Mouse (Mus musculus): ENCODE data around the gene Gm49425. TPM values are rescaled to one million over a fixed set of nuclear protein-coding genes. Genes with fewer than 3 reads are reported as not detected.

The Gm49425 gene
- total and polyA plus RNA-seq, 2 experiments from 2014 or later: not detected

GRCm38 (mm10) chr15:101485911-101486635, 31.0 kb downstream of the Gm49425 start:
- TF ChIP-seq CTCF (IDR thresholded peaks at IDR 0.05; ENCODE audit: low read depth) (no peak), EP300 (IDR thresholded peaks at IDR 0.05; ENCODE audit: low read depth) (no peak)
- H3K4me2 ChIP-seq (ENCODE audit: low read depth, low read length): no peak overlapping the region
- no peaks in the 10 kb centered on the region for H3K36me3 ChIP-seq (replicated peaks; ENCODE audit: control insufficient read depth, insufficient read depth, low read length)
- no peak for DNase-seq (ENCODE audit: low spot score)
- ATAC-seq (ENCODE audit: insufficient read depth, low read depth): no peak
- WGBS: 76% methylated on average over 11 of the region's 11 CpGs
- H3K9ac ChIP-seq (replicated peaks; ENCODE audit: low read depth, low read length): no peak overlapping the region
- no peaks in the 10 kb centered on the region for H3K4me1 ChIP-seq (ENCODE audit: control insufficient read depth, insufficient read depth)
- H3K27me3 ChIP-seq (ENCODE audit: control insufficient read depth, insufficient read depth, low read length): no peaks in the 10 kb centered on the region
- no peak overlapping the region for H3K27ac ChIP-seq (ENCODE audit: low read depth)
- H3K9me3 ChIP-seq (replicated peaks; ENCODE audit: control insufficient read depth, low read length): no peaks in the 10 kb centered on the region
- H3K4me3 ChIP-seq (ENCODE audit: low read depth, low read length): no peak overlapping the region

- Histone ChIP-seq H3K4me2 (ENCODE audit: low read depth, low read length) (no peak overlapping the region), H3K9me3 (replicated peaks; ENCODE audit: control insufficient read depth, low read length) (no peaks in the 10 kb centered on the region), H3K27me3 (ENCODE audit: control insufficient read depth, insufficient read depth, low read length) (no peaks in the 10 kb centered on the region), H3K9ac (replicated peaks; ENCODE audit: low read depth, low read length) (no peak overlapping the region), H3K4me3 (ENCODE audit: low read depth, low read length) (no peak overlapping the region), H3K36me3 (replicated peaks; ENCODE audit: control insufficient read depth, insufficient read depth, low read length) (no peaks in the 10 kb centered on the region), H3K27ac (ENCODE audit: low read depth) (no peak overlapping the region), H3K4me1 (ENCODE audit: control insufficient read depth, insufficient read depth) (no peaks in the 10 kb centered on the region)
- 69% methylated on average over 1 of the region's 1 CpGs for WGBS
- TF ChIP-seq CTCF (IDR thresholded peaks at IDR 0.05; ENCODE audit: low read depth): no peak
- no peak for DNase-seq (ENCODE audit: low spot score)
- no peak for ATAC-seq (ENCODE audit: insufficient read depth, low read depth)
These were observed 32.1 kb downstream of the Gm49425 start for GRCm38 (mm10) chr15:101484939-101485338.

GRCm38 (mm10) chr15:101483646-101484045, 33.4 kb downstream of the Gm49425 start:
- 44% methylated on average over 1 of the region's 1 CpGs for WGBS
- H3K9me3 ChIP-seq (replicated peaks; ENCODE audit: control insufficient read depth, low read length): no peaks in the 10 kb centered on the region
- H3K4me2 ChIP-seq (ENCODE audit: low read depth, low read length): no peak overlapping the region
- H3K4me1 ChIP-seq (ENCODE audit: control insufficient read depth, insufficient read depth): no peaks in the 10 kb centered on the region
- peaks cover 7% of the 10 kb centered on the region for H3K27me3 ChIP-seq (ENCODE audit: control insufficient read depth, insufficient read depth, low read length)
- H3K4me3 ChIP-seq (ENCODE audit: low read depth, low read length): no peak overlapping the region
- DNase-seq (ENCODE audit: low spot score) (no peak), ATAC-seq (ENCODE audit: insufficient read depth, low read depth) (no peak)
- H3K27ac ChIP-seq (ENCODE audit: low read depth): no peak overlapping the region
- TF ChIP-seq CTCF (IDR thresholded peaks at IDR 0.05; ENCODE audit: low read depth) (no peak), EP300 (IDR thresholded peaks at IDR 0.05; ENCODE audit: low read depth) (no peak)
- H3K9ac ChIP-seq (replicated peaks; ENCODE audit: low read depth, low read length): no peak overlapping the region
- no peaks in the 10 kb centered on the region for H3K36me3 ChIP-seq (replicated peaks; ENCODE audit: control insufficient read depth, insufficient read depth, low read length)

GRCm38 (mm10) chr15:101482056-101482455, 35.0 kb downstream of the Gm49425 start:
- Histone ChIP-seq H3K27me3 (ENCODE audit: control insufficient read depth, insufficient read depth, low read length) (peaks cover 11% of the 10 kb centered on the region), H3K4me2 (ENCODE audit: low read depth, low read length) (no peak overlapping the region), H3K36me3 (replicated peaks; ENCODE audit: control insufficient read depth, insufficient read depth, low read length) (no peaks in the 10 kb centered on the region), H3K9me3 (replicated peaks; ENCODE audit: control insufficient read depth, low read length) (no peaks in the 10 kb centered on the region), H3K9ac (replicated peaks; ENCODE audit: low read depth, low read length) (no peak overlapping the region), H3K4me1 (ENCODE audit: control insufficient read depth, insufficient read depth) (no peaks in the 10 kb centered on the region), H3K27ac (ENCODE audit: low read depth) (no peak overlapping the region), H3K4me3 (ENCODE audit: low read depth, low read length) (no peak overlapping the region)
- DNase-seq (ENCODE audit: low spot score) (no peak), ATAC-seq (ENCODE audit: insufficient read depth, low read depth) (no peak)
- WGBS: 30% methylated on average over 4 of the region's 4 CpGs
- TF ChIP-seq CTCF (IDR thresholded peaks at IDR 0.05; ENCODE audit: low read depth) (no peak), EP300 (IDR thresholded peaks at IDR 0.05; ENCODE audit: low read depth) (no peak)

- H3K4me2 ChIP-seq (ENCODE audit: low read depth, low read length): peak overlapping the region; percentile 50
- DNase-seq (ENCODE audit: low spot score) (no peak), ATAC-seq (ENCODE audit: insufficient read depth, low read depth) (no peak)
- WGBS: 36% methylated on average over 11 of the region's 11 CpGs
- H3K36me3 ChIP-seq (replicated peaks; ENCODE audit: control insufficient read depth, insufficient read depth, low read length): no peaks in the 10 kb centered on the region
- peaks cover 11% of the 10 kb centered on the region for H3K27me3 ChIP-seq (ENCODE audit: control insufficient read depth, insufficient read depth, low read length)
- no peak overlapping the region for H3K9ac ChIP-seq (replicated peaks; ENCODE audit: low read depth, low read length)
- no peak overlapping the region for H3K27ac ChIP-seq (ENCODE audit: low read depth)
- peak overlapping the region; percentile 25; the same call in 1 of the 2 replicates for H3K4me3 ChIP-seq (ENCODE audit: low read depth, low read length)
- H3K4me1 ChIP-seq (ENCODE audit: control insufficient read depth, insufficient read depth): no peaks in the 10 kb centered on the region
- no peak for TF ChIP-seq CTCF (IDR thresholded peaks at IDR 0.05; ENCODE audit: low read depth)
- no peak for TF ChIP-seq EP300 (IDR thresholded peaks at IDR 0.05; ENCODE audit: low read depth)
- H3K9me3 ChIP-seq (replicated peaks; ENCODE audit: control insufficient read depth, low read length): no peaks in the 10 kb centered on the region
These were observed 37.4 kb downstream of the Gm49425 start for GRCm38 (mm10) chr15:101479666-101480060.
